Mouse (Mus musculus): ENCODE measurements around the gene Retreg2. TPM values are rescaled to one million over a fixed set of nuclear protein-coding genes. Genes with fewer than 3 reads are reported as not detected.
A peak's percentile ranks its signal among the peaks of the same experiment; 100 is the strongest.

Gene Retreg2
- polyA plus RNA-seq, 1 experiment from 2014 or later, result 72.9 TPM

DNA sequence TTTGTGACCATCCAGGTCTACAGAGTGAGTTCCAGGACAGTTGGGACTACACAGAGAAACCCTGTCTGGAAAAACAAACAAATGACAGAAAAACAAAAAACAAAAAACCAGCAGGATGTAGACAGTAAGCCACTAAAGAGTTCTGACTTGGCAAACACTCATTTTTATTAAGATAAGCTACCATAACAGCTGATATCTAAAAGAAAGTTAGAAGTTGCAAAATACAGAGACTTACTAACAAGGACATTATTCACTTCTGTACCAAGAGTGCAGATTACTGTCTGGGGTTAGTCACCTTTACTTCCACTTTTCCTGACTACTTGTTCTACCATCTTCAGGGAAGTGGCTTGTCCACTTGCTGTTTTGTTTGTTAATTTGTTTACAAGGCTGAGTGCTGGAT is 16.4 kb downstream of the Retreg2 start:
- no peak overlapping the region for H3K9ac ChIP-seq (ENCODE audit: low read depth, low read length)
- peak overlapping the region; percentile 81; the same call in 1 of the 2 replicates for H3K27ac ChIP-seq (ENCODE audit: low read depth, low read length)
- DNase-seq (ENCODE audit: low spot score), result no peak
- H3K4me1 ChIP-seq (replicated peaks; ENCODE audit: control insufficient read depth, insufficient read depth, low read length), result peaks cover 7% of the 10 kb centered on the region; the same call in 1 of the 2 replicates
- H3K9me3 ChIP-seq (ENCODE audit: control insufficient read depth, low read length), result peaks cover 2% of the 10 kb centered on the region; the same call in 1 of the 2 replicates
- H3K36me3 ChIP-seq (ENCODE audit: control insufficient read depth, insufficient read depth, low read length), result no peaks in the 10 kb centered on the region
- no peak for ATAC-seq (replicated peaks; ENCODE audit: low FRiP score)
- no peak overlapping the region for H3K4me2 ChIP-seq
- no peak overlapping the region for H3K4me3 ChIP-seq (ENCODE audit: low read depth, low read length)
- H3K27me3 ChIP-seq (replicated peaks; ENCODE audit: control insufficient read depth, insufficient read depth, low read length), result no peaks in the 10 kb centered on the region

- ATAC-seq (replicated peaks; ENCODE audit: low FRiP score) (peak; percentile 93), DNase-seq (ENCODE audit: low spot score) (no peak)
- H3K4me3 ChIP-seq (ENCODE audit: low read depth, low read length), result no peak overlapping the region
- peaks cover 2% of the 10 kb centered on the region; the same call in 1 of the 2 replicates for H3K9me3 ChIP-seq (ENCODE audit: control insufficient read depth, low read length)
- H3K4me1 ChIP-seq (replicated peaks; ENCODE audit: control insufficient read depth, insufficient read depth, low read length), result peaks cover 7% of the 10 kb centered on the region; the same call in 1 of the 2 replicates
- H3K27me3 ChIP-seq (replicated peaks; ENCODE audit: control insufficient read depth, insufficient read depth, low read length), result no peaks in the 10 kb centered on the region
- 0 out of 2 replicates have a peak overlapping the region, but pooled peaks have one; percentile 20 for H3K9ac ChIP-seq (ENCODE audit: low read depth, low read length)
- H3K36me3 ChIP-seq (ENCODE audit: control insufficient read depth, insufficient read depth, low read length), result no peaks in the 10 kb centered on the region
- 48% methylated on average over 5 of the region's 5 CpGs for WGBS
- peak overlapping the region; percentile 81 for H3K27ac ChIP-seq (ENCODE audit: low read depth, low read length)
- peak overlapping the region; percentile 19; the same call in 1 of the 2 replicates for H3K4me2 ChIP-seq
Observed at GRCm38 (mm10) chr1:75159540-75160255, 17.1 kb downstream of the Retreg2 start.

GRCm38 (mm10) chr1:75160256-75160617 is 17.7 kb downstream of the Retreg2 start:
- no peaks in the 10 kb centered on the region for H3K36me3 ChIP-seq (ENCODE audit: control insufficient read depth, insufficient read depth, low read length)
- WGBS, result 52% methylated on average over 4 of the region's 4 CpGs
- peak overlapping the region; percentile 34; the same call in 1 of the 2 replicates for H3K4me2 ChIP-seq
- DNase-seq (ENCODE audit: low spot score) (no peak), ATAC-seq (replicated peaks; ENCODE audit: low FRiP score) (peak; percentile 65; the same call in 1 of the 2 replicates)
- no peak overlapping the region for H3K9ac ChIP-seq (ENCODE audit: low read depth, low read length)
- peaks cover 7% of the 10 kb centered on the region; the same call in 1 of the 2 replicates for H3K4me1 ChIP-seq (replicated peaks; ENCODE audit: control insufficient read depth, insufficient read depth, low read length)
- no peaks in the 10 kb centered on the region for H3K27me3 ChIP-seq (replicated peaks; ENCODE audit: control insufficient read depth, insufficient read depth, low read length)
- H3K4me3 ChIP-seq (ENCODE audit: low read depth, low read length), result no peak overlapping the region
- peaks cover 2% of the 10 kb centered on the region; the same call in 1 of the 2 replicates for H3K9me3 ChIP-seq (ENCODE audit: control insufficient read depth, low read length)
- H3K27ac ChIP-seq (ENCODE audit: low read depth, low read length), result peak overlapping the region; percentile 80

GRCm38 (mm10) chr1:75168093-75168471 is 25.5 kb downstream of the Retreg2 start:
- WGBS, result 11% methylated on average over 7 of the region's 7 CpGs
- H3K4me3 ChIP-seq (ENCODE audit: low read depth, low read length), result peak overlapping the region; percentile 79
- H3K27me3 ChIP-seq (replicated peaks; ENCODE audit: control insufficient read depth, insufficient read depth, low read length), result no peaks in the 10 kb centered on the region
- DNase-seq (ENCODE audit: low spot score) (no peak), ATAC-seq (replicated peaks; ENCODE audit: low FRiP score) (peak; percentile 16)
- peak overlapping the region; percentile 81 for H3K9ac ChIP-seq (ENCODE audit: low read depth, low read length)
- peak overlapping the region; percentile 90 for H3K27ac ChIP-seq (ENCODE audit: low read depth, low read length)
- peaks cover 8% of the 10 kb centered on the region for H3K4me1 ChIP-seq (replicated peaks; ENCODE audit: control insufficient read depth, insufficient read depth, low read length)
- H3K36me3 ChIP-seq (ENCODE audit: control insufficient read depth, insufficient read depth, low read length), result peaks cover 20% of the 10 kb centered on the region
- H3K9me3 ChIP-seq (ENCODE audit: control insufficient read depth, low read length), result peaks cover 2% of the 10 kb centered on the region; the same call in 1 of the 2 replicates
- peak overlapping the region; percentile 78 for H3K4me2 ChIP-seq

DNA sequence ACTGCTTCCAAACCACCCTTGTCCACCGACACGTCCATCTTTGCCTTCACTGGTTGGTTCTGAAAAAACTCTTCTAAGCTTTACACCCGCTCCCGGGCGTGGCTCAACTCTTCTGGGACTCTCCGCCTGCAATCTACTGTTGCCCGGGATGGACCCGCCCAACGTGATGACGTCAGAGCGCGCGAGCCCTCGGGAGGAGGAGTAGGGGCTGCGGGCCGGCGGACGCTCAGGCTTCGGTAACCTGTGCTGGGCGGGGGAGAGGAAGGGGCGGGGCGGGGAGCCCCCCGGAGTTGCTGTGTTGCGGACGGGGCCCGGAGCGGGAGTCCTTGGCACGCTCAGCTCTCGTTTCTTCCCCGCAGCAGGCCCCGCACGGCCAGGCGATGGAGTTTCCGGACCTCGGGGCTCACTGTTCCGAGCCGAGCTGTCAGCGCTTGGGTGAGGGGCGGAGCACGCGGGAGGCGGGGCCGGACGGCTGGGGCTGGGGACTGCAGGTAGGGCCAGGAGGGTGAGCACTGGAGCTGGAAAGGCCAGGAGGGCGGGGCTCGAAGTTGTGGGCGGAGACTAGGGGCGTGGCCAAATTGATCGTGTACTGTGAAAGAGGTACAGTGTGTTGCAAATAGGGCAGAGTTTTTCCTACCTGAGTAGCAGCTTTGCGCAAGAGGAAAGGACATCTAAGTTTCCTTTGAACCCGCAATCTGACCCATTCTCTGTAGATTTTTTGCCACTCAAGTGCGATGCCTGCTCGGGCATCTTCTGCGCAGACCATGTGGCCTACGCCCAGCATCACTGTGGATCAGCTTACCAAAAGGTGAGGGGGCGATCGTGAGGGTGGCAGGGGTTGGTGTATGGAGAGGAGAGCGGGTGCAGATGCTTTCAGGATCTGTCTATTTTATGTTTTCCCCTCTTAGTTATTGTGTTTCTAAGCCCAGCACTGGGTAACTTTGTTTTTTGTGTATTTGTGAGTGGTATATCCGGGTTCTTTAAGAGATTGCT is 26.2 kb downstream of the Retreg2 start, which contains the start of gene Zfand2b:
TSS of gene Zfand2b (plus strand) at position 175 of the 993 bp plus-strand sequence.
- peak within 1 kb of the TSS; percentile 79 for H3K4me3 ChIP-seq (ENCODE audit: low read depth, low read length)
- H3K4me2 ChIP-seq, result peak within 1 kb of the TSS; percentile 78
- ATAC-seq (replicated peaks; ENCODE audit: low FRiP score), result peak; percentile 97
- 1% methylated on average over 59 of the region's 59 CpGs for WGBS
- no peaks in the 10 kb centered on the region for H3K27me3 ChIP-seq (replicated peaks; ENCODE audit: control insufficient read depth, insufficient read depth, low read length)
- DNase-seq (ENCODE audit: low spot score), result peak; percentile 99
- H3K9me3 ChIP-seq (ENCODE audit: control insufficient read depth, low read length), result no peaks in the 10 kb centered on the region
- H3K36me3 ChIP-seq (ENCODE audit: control insufficient read depth, insufficient read depth, low read length), result peaks cover 20% of the 10 kb centered on the region
- peak within 1 kb of the TSS; percentile 81 for H3K9ac ChIP-seq (ENCODE audit: low read depth, low read length)
- peaks cover 8% of the 10 kb centered on the region for H3K4me1 ChIP-seq (replicated peaks; ENCODE audit: control insufficient read depth, insufficient read depth, low read length)
- peak within 1 kb of the TSS; percentile 90 for H3K27ac ChIP-seq (ENCODE audit: low read depth, low read length)

GRCm38 (mm10) chr1:75179334-75180104 is 36.9 kb downstream of the Retreg2 start:
- peaks cover 18% of the 10 kb centered on the region for H3K4me1 ChIP-seq (replicated peaks; ENCODE audit: control insufficient read depth, insufficient read depth, low read length)
- peak; percentile 79 for ATAC-seq (replicated peaks; ENCODE audit: low FRiP score)
- peak; percentile 62 for DNase-seq (ENCODE audit: low spot score)

DNA sequence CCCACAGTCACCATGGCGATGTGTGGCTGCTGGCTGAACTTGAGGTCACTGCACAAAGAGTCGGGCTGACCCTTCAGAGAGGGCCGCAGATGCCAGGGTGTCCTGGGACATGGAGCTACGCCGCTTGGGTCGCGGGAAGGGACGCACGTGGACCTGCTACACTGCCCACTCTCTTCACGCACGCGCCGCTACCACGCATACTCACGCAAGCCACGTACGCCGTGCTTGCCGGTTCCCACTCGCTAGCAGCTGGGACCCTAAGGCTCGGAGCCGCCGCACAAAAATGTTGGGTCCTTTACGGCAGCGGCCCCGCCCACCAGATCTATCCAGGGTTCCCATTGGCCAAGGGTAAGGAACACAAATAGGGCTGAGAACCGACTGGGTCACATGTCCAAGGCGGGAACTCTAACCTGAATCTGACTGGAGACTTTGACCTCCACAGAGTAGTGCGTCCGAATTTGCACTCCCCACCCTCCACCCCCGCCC is 37.6 kb downstream of the Retreg2 start, which contains the start of gene Abcb6:
TSS of gene Abcb6 (minus strand) at position 288 of the 486 bp plus-strand sequence.
- peaks cover 18% of the 10 kb centered on the region for H3K4me1 ChIP-seq (replicated peaks; ENCODE audit: control insufficient read depth, insufficient read depth, low read length)
- H3K36me3 ChIP-seq (ENCODE audit: control insufficient read depth, insufficient read depth, low read length), result peaks cover 30% of the 10 kb centered on the region
- under 1% methylated on average over 31 of the region's 31 CpGs for WGBS

More at GRCm38 (mm10) chr1:75179334-75180104, 36.9 kb downstream of the Retreg2 start:
- H3K4me2 ChIP-seq, result peak overlapping the region; percentile 98
- 7% methylated on average over 23 of the region's 23 CpGs for WGBS
- peak overlapping the region; percentile 77 for H3K9ac ChIP-seq (ENCODE audit: low read depth, low read length)
- no peaks in the 10 kb centered on the region for H3K27me3 ChIP-seq (replicated peaks; ENCODE audit: control insufficient read depth, insufficient read depth, low read length)
- peaks cover 25% of the 10 kb centered on the region for H3K36me3 ChIP-seq (ENCODE audit: control insufficient read depth, insufficient read depth, low read length)
- H3K27ac ChIP-seq (ENCODE audit: low read depth, low read length), result peak overlapping the region; percentile 98
- peak overlapping the region; percentile 81 for H3K4me3 ChIP-seq (ENCODE audit: low read depth, low read length)
- H3K9me3 ChIP-seq (ENCODE audit: control insufficient read depth, low read length), result no peaks in the 10 kb centered on the region

More for the DNA sequence above, 37.6 kb downstream of the Retreg2 start, which contains the start of gene Abcb6:
- Histone ChIP-seq H3K27ac (ENCODE audit: low read depth, low read length) (peak within 1 kb of the TSS; percentile 98), H3K27me3 (replicated peaks; ENCODE audit: control insufficient read depth, insufficient read depth, low read length) (no peaks in the 10 kb centered on the region), H3K9me3 (ENCODE audit: control insufficient read depth, low read length) (no peaks in the 10 kb centered on the region), H3K4me3 (ENCODE audit: low read depth, low read length) (peak within 1 kb of the TSS; percentile 81), H3K4me2 (peak within 1 kb of the TSS; percentile 98), H3K9ac (ENCODE audit: low read depth, low read length) (peak within 1 kb of the TSS; percentile 77)
- DNase-seq (ENCODE audit: low spot score), result peak; percentile 88
- peak; percentile 87 for ATAC-seq (replicated peaks; ENCODE audit: low FRiP score)
